Mouse (Mus musculus): Measurements from ENCODE around the gene Kcnq1. TPM values are rescaled to one million over a fixed set of nuclear protein-coding genes. Genes with fewer than 3 reads are reported as not detected.
A peak's percentile ranks its signal among the peaks of the same experiment; 100 is the strongest.

The Kcnq1 gene
- total RNA-seq, 2 experiments from 2014 or later, result 0.46 TPM; not detected in 1

- ATAC-seq (replicated peaks; ENCODE audit: low FRiP score, low TSS enrichment, poor library complexity, severe bottlenecking), result no peak
Measured at GRCm38 (mm10) chr7:143210796-143211195, 104.6 kb downstream of the Kcnq1 start.

- ATAC-seq (replicated peaks; ENCODE audit: low FRiP score, low TSS enrichment, poor library complexity, severe bottlenecking), result no peak
Measured at GRCm38 (mm10) chr7:143251206-143251605, 145.0 kb downstream of the Kcnq1 start.

- ATAC-seq (replicated peaks; ENCODE audit: low FRiP score, low TSS enrichment, poor library complexity, severe bottlenecking), result no peak
Measured at GRCm38 (mm10) chr7:143253126-143253871, 147.1 kb downstream of the Kcnq1 start.

GRCm38 (mm10) chr7:143254901-143255300 lies 148.7 kb downstream of the Kcnq1 start:
- ATAC-seq (replicated peaks; ENCODE audit: low FRiP score, low TSS enrichment, poor library complexity, severe bottlenecking), result no peak

- ATAC-seq (replicated peaks; ENCODE audit: low FRiP score, low TSS enrichment, poor library complexity, severe bottlenecking), result no peak
Measured at GRCm38 (mm10) chr7:143261246-143261645, 155.1 kb downstream of the Kcnq1 start.

GRCm38 (mm10) chr7:143263557-143263956 lies 157.4 kb downstream of the Kcnq1 start:
- no peak for ATAC-seq (replicated peaks; ENCODE audit: low FRiP score, low TSS enrichment, poor library complexity, severe bottlenecking)

GRCm38 (mm10) chr7:143263966-143264365 lies 157.8 kb downstream of the Kcnq1 start:
- ATAC-seq (replicated peaks; ENCODE audit: low FRiP score, low TSS enrichment, poor library complexity, severe bottlenecking), result no peak

GRCm38 (mm10) chr7:143265386-143265785 lies 159.2 kb downstream of the Kcnq1 start:
- no peak for ATAC-seq (replicated peaks; ENCODE audit: low FRiP score, low TSS enrichment, poor library complexity, severe bottlenecking)

- no peak for ATAC-seq (replicated peaks; ENCODE audit: low FRiP score, low TSS enrichment, poor library complexity, severe bottlenecking)
Measured at GRCm38 (mm10) chr7:143265829-143266438, 159.8 kb downstream of the Kcnq1 start.

GRCm38 (mm10) chr7:143273747-143274146 lies 167.6 kb downstream of the Kcnq1 start:
- no peak for ATAC-seq (replicated peaks; ENCODE audit: low FRiP score, low TSS enrichment, poor library complexity, severe bottlenecking)

GRCm38 (mm10) chr7:143275030-143275429 lies 168.9 kb downstream of the Kcnq1 start:
- no peak for ATAC-seq (replicated peaks; ENCODE audit: low FRiP score, low TSS enrichment, poor library complexity, severe bottlenecking)

- ATAC-seq (replicated peaks; ENCODE audit: low FRiP score, low TSS enrichment, poor library complexity, severe bottlenecking), result no peak
Measured at GRCm38 (mm10) chr7:143283625-143284024, 177.5 kb downstream of the Kcnq1 start.

GRCm38 (mm10) chr7:143284866-143285265 lies 178.7 kb downstream of the Kcnq1 start:
- ATAC-seq (replicated peaks; ENCODE audit: low FRiP score, low TSS enrichment, poor library complexity, severe bottlenecking), result no peak

- ATAC-seq (replicated peaks; ENCODE audit: low FRiP score, low TSS enrichment, poor library complexity, severe bottlenecking), result no peak
Measured at GRCm38 (mm10) chr7:143285440-143285839, 179.3 kb downstream of the Kcnq1 start.

GRCm38 (mm10) chr7:143286532-143287290 lies 180.5 kb downstream of the Kcnq1 start:
- ATAC-seq (replicated peaks; ENCODE audit: low FRiP score, low TSS enrichment, poor library complexity, severe bottlenecking), result no peak

- no peak for ATAC-seq (replicated peaks; ENCODE audit: low FRiP score, low TSS enrichment, poor library complexity, severe bottlenecking)
Measured at GRCm38 (mm10) chr7:143288135-143288534, 182.0 kb downstream of the Kcnq1 start.

GRCm38 (mm10) chr7:143289082-143289849 lies 183.1 kb downstream of the Kcnq1 start:
- no peak for ATAC-seq (replicated peaks; ENCODE audit: low FRiP score, low TSS enrichment, poor library complexity, severe bottlenecking)

- no peak for ATAC-seq (replicated peaks; ENCODE audit: low FRiP score, low TSS enrichment, poor library complexity, severe bottlenecking)
Measured at GRCm38 (mm10) chr7:143294690-143295355, 188.7 kb downstream of the Kcnq1 start.

GRCm38 (mm10) chr7:143295356-143296000 lies 189.3 kb downstream of the Kcnq1 start:
- peak; percentile 15; the same call in 1 of the 2 replicates for ATAC-seq (replicated peaks; ENCODE audit: low FRiP score, low TSS enrichment, poor library complexity, severe bottlenecking)
